In genomic region chr11:87326381-87326780, GRCm38 (mm10) we compare ENCODE assay signal across 17 mouse cellular contexts.
"Had no signal": no experiment of that assay in that cellular context is flagged by ENCODE, and none has a peak within 500 bp of the region (broad histone marks: within the 10 kb centered on the region; RNA-seq: fewer than 3 reads in every experiment).

No protein-coding gene starts in this region.

- H3K4me2 ChIP-seq: kidney, embryonic 15.5 days; limb, embryonic 13.5 days; liver, embryonic 13.5 days; midbrain, embryonic 13.5 days had no signal

- H3K4me3 ChIP-seq: kidney, embryonic 15.5 days; limb, embryonic 10.5 days; limb, embryonic 13.5 days; liver, embryonic 13.5 days; megakaryocyte, embryonic 14.5 days; midbrain, embryonic 10.5 days; midbrain, embryonic 13.5 days had no signal

- DNase-seq: kidney, adult 8-10 months; kidney, postnatal 10 days; kidney, postnatal 36 days; layer of hippocampus, adult 9-11 months; liver; liver, embryonic 13.5 days; lung, adult 2 months; thymus, adult 2 months; thymus, postnatal 14 days; thymus, postnatal 4 days had no signal

- ATAC-seq: midbrain, embryonic 13.5 days had no signal

- H3K9ac ChIP-seq: kidney, embryonic 15.5 days; limb, embryonic 13.5 days; liver, embryonic 13.5 days; midbrain, embryonic 13.5 days had no signal

- H3K9me3 ChIP-seq: kidney, embryonic 15.5 days; limb, embryonic 10.5 days; limb, embryonic 13.5 days; liver, embryonic 13.5 days; megakaryocyte, embryonic 14.5 days; midbrain, embryonic 10.5 days; midbrain, embryonic 13.5 days had no signal

- H3K36me3 ChIP-seq: kidney, embryonic 15.5 days; limb, embryonic 10.5 days; limb, embryonic 13.5 days; liver, embryonic 13.5 days had no signal

- H3K27me3 ChIP-seq: kidney, embryonic 15.5 days; limb, embryonic 13.5 days; liver, embryonic 13.5 days; midbrain, embryonic 13.5 days had no signal

- H3K4me1 ChIP-seq: kidney, embryonic 15.5 days; limb, embryonic 10.5 days; limb, embryonic 13.5 days; midbrain, embryonic 10.5 days; midbrain, embryonic 13.5 days had no signal

- H3K27ac ChIP-seq: kidney, embryonic 15.5 days; limb, embryonic 10.5 days; limb, embryonic 13.5 days; liver, embryonic 13.5 days; midbrain, embryonic 10.5 days; midbrain, embryonic 13.5 days; stomach, postnatal 0 days had no signal
